Mouse (Mus musculus) ovary, adult 18-20 months (tissue): ENCODE measurements at regions not wholly inside any gene's neighbourhood (a gene's known extent, or its start where the extent isn't known, plus 50 kb on each side); places are given as distances from the start of the nearest gene placed in this dataset.

Source experiments
- DNase-seq: peaks from one replicate; pipeline ENCODE4 v3.0.0; 2022; ENCODE audit warnings: low spot score, mixed read lengths

DNA sequence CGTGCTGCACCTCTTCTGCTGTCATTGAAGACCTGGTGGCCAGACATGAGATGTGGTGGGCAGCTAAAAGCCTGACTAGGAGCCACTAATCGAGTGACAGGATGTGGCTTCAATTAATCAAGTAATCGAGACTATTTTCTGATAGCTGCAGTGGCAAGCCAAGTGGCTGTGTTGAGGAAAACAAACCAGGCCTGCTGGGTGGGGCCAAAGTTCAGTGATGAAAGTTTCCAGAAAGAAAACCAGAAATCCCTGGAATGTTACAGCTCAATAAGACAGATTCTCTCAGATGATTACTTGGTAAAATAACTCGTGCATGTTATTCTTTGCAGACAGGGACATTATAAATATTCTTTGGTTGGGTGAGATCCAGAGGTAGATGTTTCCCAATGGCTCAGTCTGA lies 564.4 kb upstream of the Tbl1xr1 start:
- no peak for DNase-seq

GRCm38 (mm10) chr3:21524426-21524937 lies 552.0 kb upstream of the Tbl1xr1 start:
- no peak for DNase-seq

- no peak for DNase-seq
Measured at GRCm38 (mm10) chr3:21530862-21531261, 545.6 kb upstream of the Tbl1xr1 start.

DNA sequence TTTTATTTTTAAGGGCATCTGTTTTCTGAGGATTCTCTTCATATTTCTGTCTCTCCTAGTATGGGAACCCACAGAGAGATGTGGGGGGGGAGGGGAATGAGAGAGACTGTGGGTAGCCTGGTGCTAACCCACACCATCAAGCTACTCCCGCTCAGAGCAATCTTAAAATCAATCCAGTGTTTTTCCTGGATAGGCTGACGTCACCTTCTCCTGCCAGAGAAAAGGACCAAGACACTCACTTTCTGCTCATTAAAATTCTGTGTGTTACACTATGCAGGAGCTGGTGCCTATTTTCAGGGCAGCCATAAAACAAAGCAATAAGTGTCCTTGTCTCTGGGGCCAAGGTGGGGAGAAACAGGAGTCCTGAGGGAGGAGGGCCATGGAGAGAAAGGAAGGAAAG lies 537.3 kb upstream of the Tbl1xr1 start:
- DNase-seq = no peak

- DNase-seq = no peak
Measured at GRCm38 (mm10) chr3:21544456-21544855, 532.0 kb upstream of the Tbl1xr1 start.

GRCm38 (mm10) chr3:21545156-21545893 lies 531.1 kb upstream of the Tbl1xr1 start:
- no peak for DNase-seq

GRCm38 (mm10) chr3:21546411-21546810 lies 530.0 kb upstream of the Tbl1xr1 start:
- no peak for DNase-seq

GRCm38 (mm10) chr3:21549671-21550070 lies 526.8 kb upstream of the Tbl1xr1 start:
- no peak for DNase-seq

- no peak for DNase-seq
Measured at GRCm38 (mm10) chr3:21553159-21553758, 523.2 kb upstream of the Tbl1xr1 start.

- DNase-seq = no peak
Measured at GRCm38 (mm10) chr3:21553859-21554258, 522.6 kb upstream of the Tbl1xr1 start.

DNA sequence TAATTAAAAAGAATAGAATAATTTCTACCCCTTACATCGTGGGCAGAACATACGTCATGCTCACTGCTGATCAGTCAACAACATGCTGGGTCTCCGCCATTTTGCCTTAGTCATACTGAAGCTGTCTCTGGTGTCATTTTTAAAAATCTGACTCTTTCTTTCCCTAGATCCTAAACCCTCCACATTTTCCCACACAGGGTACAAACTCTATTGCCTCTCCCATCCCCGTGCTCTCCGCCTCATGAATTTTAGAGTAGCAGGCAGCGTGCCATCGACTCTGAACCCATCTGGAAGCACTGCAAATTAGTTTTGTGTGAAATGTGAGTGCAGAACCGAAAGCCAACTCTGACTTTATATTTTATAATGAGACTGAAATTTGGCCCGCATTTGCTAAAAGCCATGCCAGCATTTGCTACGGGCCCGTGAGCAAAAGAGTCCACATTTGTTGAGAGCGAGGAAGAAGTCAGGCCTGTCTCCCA lies 518.5 kb upstream of the Tbl1xr1 start:
- DNase-seq = no peak

GRCm38 (mm10) chr3:21562771-21563312 lies 513.6 kb upstream of the Tbl1xr1 start:
- DNase-seq = no peak

GRCm38 (mm10) chr3:21563454-21563853 lies 513.0 kb upstream of the Tbl1xr1 start:
- DNase-seq = no peak

GRCm38 (mm10) chr3:21564211-21564781 lies 512.2 kb upstream of the Tbl1xr1 start:
- DNase-seq = peak; percentile 28

- no peak for DNase-seq
Measured at GRCm38 (mm10) chr3:21564847-21565485, 511.5 kb upstream of the Tbl1xr1 start.

DNA sequence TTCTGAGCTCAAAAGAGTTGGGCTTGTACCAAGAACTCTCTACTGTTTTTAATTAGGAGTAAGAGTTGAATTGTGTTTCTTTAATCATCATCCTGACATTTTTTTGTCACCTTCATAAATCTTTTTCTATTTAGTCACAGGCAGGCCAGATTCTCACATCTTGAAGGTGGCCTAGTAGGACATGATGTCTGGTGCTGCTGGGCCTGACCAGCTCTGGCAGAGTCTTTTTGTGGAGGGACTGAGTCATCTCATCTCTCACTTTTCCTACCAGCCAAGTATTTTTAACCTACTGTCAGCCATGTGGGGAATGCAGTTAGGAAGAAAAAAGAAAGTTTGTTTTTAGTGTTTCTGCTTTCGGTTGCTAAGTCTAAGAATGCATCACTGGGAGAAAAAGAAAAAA lies 506.7 kb upstream of the Tbl1xr1 start:
- DNase-seq = no peak

GRCm38 (mm10) chr3:21578635-21579034 lies 497.8 kb upstream of the Tbl1xr1 start:
- DNase-seq = no peak

DNA sequence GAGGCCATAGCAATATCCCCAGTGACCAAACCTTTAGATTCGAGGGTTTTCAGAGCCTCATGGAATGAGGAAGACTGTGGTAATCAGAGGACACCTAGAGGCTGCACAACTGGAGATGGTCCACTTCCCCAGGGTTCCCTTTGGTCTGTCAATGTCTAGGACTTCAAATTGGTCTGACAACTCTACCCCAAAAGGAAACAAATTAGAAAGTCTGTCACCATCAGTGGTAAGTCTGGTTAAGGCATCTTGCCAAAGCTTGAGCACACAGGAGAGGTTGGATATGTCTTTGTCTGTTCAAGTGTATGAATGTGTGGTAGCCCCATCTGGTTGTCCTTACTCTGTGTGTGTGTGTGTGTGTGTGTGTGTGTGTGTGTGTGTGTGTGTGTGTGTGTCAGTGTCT lies 494.3 kb upstream of the Tbl1xr1 start:
- no peak for DNase-seq

- DNase-seq = no peak
Measured at GRCm38 (mm10) chr3:21585767-21586166, 490.7 kb upstream of the Tbl1xr1 start.

- DNase-seq = no peak
Measured at GRCm38 (mm10) chr3:21606846-21607245, 469.6 kb upstream of the Tbl1xr1 start.

GRCm38 (mm10) chr3:21610231-21610630 lies 466.2 kb upstream of the Tbl1xr1 start:
- no peak for DNase-seq

GRCm38 (mm10) chr3:21621745-21622144 lies 454.7 kb upstream of the Tbl1xr1 start:
- no peak for DNase-seq
